Mouse (Mus musculus) small intestine, adult 2 months (tissue): Measurements from ENCODE around the gene Mcoln3.

ENCODE experiments used
- CTCF ChIP-seq: fragments of 200-500 bp; IDR thresholded peaks from 2 replicates; pipeline ENCODE4 v1.5.1; 2012; ENCODE audit warnings: low read depth, mild to moderate bottlenecking, control low read depth, inconsistent platforms, low read length, moderate library complexity, mixed read lengths; ENCODE audit not compliant: insufficient replicate concordance, insufficient read length; ENCODE audit errors: extremely low read depth
- POLR2A ChIP-seq: fragments of 200-500 bp; IDR thresholded peaks from 2 replicates; pipeline ENCODE4 v1.6.1; 2012; ENCODE audit warnings: low read depth, mild to moderate bottlenecking, control low read depth, inconsistent platforms, low read length, moderate library complexity

DNA sequence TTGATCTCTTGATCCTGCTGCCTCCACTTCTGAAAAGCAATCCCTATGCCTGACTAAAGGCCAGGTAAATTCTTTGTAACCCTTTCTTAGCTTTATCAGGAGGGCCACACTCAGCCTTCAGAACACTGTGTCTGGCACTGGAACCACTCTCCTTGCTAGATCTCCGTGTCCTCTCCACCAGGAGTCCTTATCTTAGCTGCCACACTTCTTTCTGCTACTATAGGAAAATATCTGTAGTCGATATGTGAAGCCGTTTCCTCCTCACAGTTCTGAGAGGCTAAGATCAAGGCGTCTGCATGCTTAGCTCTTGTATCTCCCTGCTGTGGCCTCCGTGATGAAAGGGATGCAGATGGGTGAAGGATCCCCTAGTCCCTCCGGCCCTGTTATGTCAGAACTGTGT, 10.0 kb downstream of the Mcoln3 start:
- TF ChIP-seq CTCF = no peak
- no peak for TF ChIP-seq POLR2A
